Mouse (Mus musculus): ENCODE results near the gene Ggt7. TPM values are rescaled to one million over a fixed set of nuclear protein-coding genes. Genes with fewer than 3 reads are reported as not detected.

The Ggt7 gene
- polyA plus RNA-seq, 1 experiment = 160 TPM

DNA sequence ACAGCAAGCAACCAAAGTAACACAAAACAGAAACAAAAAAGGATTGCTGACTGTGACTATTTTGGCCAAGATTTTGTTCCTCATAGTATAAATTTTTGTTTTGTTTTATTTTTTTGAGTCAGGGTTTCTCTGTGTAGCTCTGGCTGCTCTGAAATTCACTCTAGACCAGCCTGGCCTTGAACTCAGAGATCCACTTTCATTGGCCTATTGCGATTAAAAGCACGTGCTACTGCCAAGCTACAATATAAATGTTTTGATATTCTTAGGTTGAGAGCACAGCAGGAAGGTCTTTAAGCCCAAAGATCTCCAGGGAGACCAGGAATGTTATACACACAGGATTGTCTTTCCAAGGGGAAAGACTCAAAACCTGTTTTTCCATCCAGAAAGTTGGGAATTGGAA is 74.6 kb downstream of the Ggt7 start:
- peak; percentile 2 for DNase-seq (ENCODE audit: low read depth)
- TF ChIP-seq POLR2A (IDR thresholded peaks at IDR 0.05; ENCODE audit: borderline replicate concordance, extremely low read depth, insufficient read depth, insufficient read length, poor library complexity, severe bottlenecking) (no peak), CTCF (IDR thresholded peaks at IDR 0.05; ENCODE audit: borderline replicate concordance, extremely low read depth, insufficient read depth, insufficient read length) (no peak)

DNA sequence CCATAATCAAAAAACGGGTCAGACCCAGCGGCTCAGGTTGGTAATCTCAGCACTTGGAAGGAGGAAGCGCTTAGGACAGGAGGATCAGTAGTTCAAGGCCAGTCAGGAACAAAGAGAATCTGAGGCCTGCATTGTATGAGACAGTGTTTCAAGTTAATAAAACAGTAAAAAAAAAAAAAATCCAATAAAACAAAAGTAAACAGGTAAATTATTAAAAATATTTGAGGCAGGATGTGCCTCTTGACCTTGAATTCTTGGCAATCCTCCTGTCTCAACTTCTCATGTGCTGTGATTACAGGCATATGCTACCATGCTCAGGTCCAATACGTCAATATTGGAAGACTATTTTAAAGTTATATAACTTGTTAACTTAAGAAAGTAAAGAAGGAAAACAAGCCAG is 75.1 kb downstream of the Ggt7 start:
- no peak for TF ChIP-seq CTCF (IDR thresholded peaks at IDR 0.05; ENCODE audit: borderline replicate concordance, extremely low read depth, insufficient read depth, insufficient read length)
- TF ChIP-seq POLR2A (IDR thresholded peaks at IDR 0.05; ENCODE audit: borderline replicate concordance, extremely low read depth, insufficient read depth, insufficient read length, poor library complexity, severe bottlenecking) = no peak
- no peak for DNase-seq (ENCODE audit: low read depth)

Other genes with a start within 250 kb of the Ggt7 start
- 224 and 261 TPM in 2 replicates for gene Map1lc3a, start 241.9 kb downstream of the Ggt7 start, polyA plus RNA-seq (2012; rRNA removed)
- gene Pigu, start 160.8 kb downstream of the Ggt7 start, polyA plus RNA-seq (2012; rRNA removed) = 62.0 and 71.9 TPM in 2 replicates
- 145 and 159 TPM in 2 replicates for gene Trp53inp2, start 137.2 kb downstream of the Ggt7 start, polyA plus RNA-seq (2012; rRNA removed)
- gene Ncoa6, start 44.3 kb downstream of the Ggt7 start, polyA plus RNA-seq (2012; rRNA removed) = 56.8 and 75.2 TPM in 2 replicates
- 26.5 and 29.5 TPM in 2 replicates for gene Acss2, start 289 bp downstream of the Ggt7 start, polyA plus RNA-seq (2012; rRNA removed)
- gene Gss, start 74.6 kb upstream of the Ggt7 start, polyA plus RNA-seq (2012; rRNA removed) = 10.1 and 11.8 TPM in 2 replicates
- 0.48 and 0.53 TPM in 2 replicates for gene Myh7b, start 93.0 kb upstream of the Ggt7 start, polyA plus RNA-seq (2012; rRNA removed)
- 202 TPM in 2 replicates for gene Trpc4ap, start 174.1 kb upstream of the Ggt7 start, polyA plus RNA-seq (2012; rRNA removed)
- 58.4 and 84.7 TPM in 2 replicates for gene Edem2, start 211.2 kb upstream of the Ggt7 start, polyA plus RNA-seq (2012; rRNA removed)
- gene Gm17581, start 217.6 kb upstream of the Ggt7 start, polyA plus RNA-seq (2012; rRNA removed) = not detected in 2 replicates
- gene Procr, start 232.9 kb upstream of the Ggt7 start, polyA plus RNA-seq (2012; rRNA removed) = 2.4 and 3.1 TPM in 2 replicates